Mouse (Mus musculus) small intestine, adult 2 months (tissue): Measurements from ENCODE around the gene Rab42. TPM values are rescaled to one million over a fixed set of nuclear protein-coding genes. Genes with fewer than 3 reads are reported as not detected.
"Not testable (repeated sequence)": the region's sequence is repeated elsewhere in the genome, so short reads cannot be mapped to it uniquely, and the experiment has no call there.

Source experiments
- H3K27ac ChIP-seq: fragments of 200-500 bp; 2 replicates; pipeline ENCODE4 v1.5.1; 2012; ENCODE audit warnings: low read depth, low read length, control low read depth, inconsistent platforms; ENCODE audit not compliant: insufficient read depth
- H3K27me3 ChIP-seq: fragments of 200-500 bp; 2 replicates; pipeline ENCODE4 v1.6.1; 2012; ENCODE audit warnings: mild to moderate bottlenecking, moderate library complexity, low read length, inconsistent platforms; ENCODE audit not compliant: control insufficient read depth, insufficient read depth
- H3K36me3 ChIP-seq: fragments of 200-500 bp; 2 replicates; pipeline ENCODE4 v1.6.1; 2012; ENCODE audit warnings: mild to moderate bottlenecking, low read length, control low read depth, inconsistent platforms; ENCODE audit not compliant: control insufficient read depth, insufficient read depth
- H3K4me1 ChIP-seq: fragments of 200-500 bp; 2 replicates; pipeline ENCODE4 v1.6.1; 2012; ENCODE audit warnings: low read length, inconsistent platforms, mixed read lengths; ENCODE audit not compliant: control insufficient read depth, insufficient read depth, insufficient read length
- H3K4me3 ChIP-seq: fragments of 200-500 bp; 2 replicates; pipeline ENCODE4 v1.5.1; 2012; ENCODE audit warnings: low read depth, mild to moderate bottlenecking, control low read depth, inconsistent platforms, low read length, moderate library complexity
- CTCF ChIP-seq: fragments of 200-500 bp; IDR thresholded peaks from 2 replicates; pipeline ENCODE4 v1.5.1; 2012; ENCODE audit warnings: low read depth, mild to moderate bottlenecking, control low read depth, inconsistent platforms, low read length, moderate library complexity, mixed read lengths; ENCODE audit not compliant: insufficient replicate concordance, insufficient read length; ENCODE audit errors: extremely low read depth
- POLR2A ChIP-seq: fragments of 200-500 bp; IDR thresholded peaks from 2 replicates; pipeline ENCODE4 v1.6.1; 2012; ENCODE audit warnings: low read depth, mild to moderate bottlenecking, control low read depth, inconsistent platforms, low read length, moderate library complexity
- WGBS: fragments of 180-500 bp; shearing (Covaris S2); methylation state at CpG from one replicate; pipeline ENCODE4 v1.1.7; 2018; 5-methylcytosine and 5-hydroxymethylcytosine counted together
- polyA plus RNA-seq: library from polyadenylated mRNA; depleted of rRNA; stranded (reverse); fragments of >200 nt; gene quantifications from 2 replicates; pipeline ENCODE4 v1.2.3, GENCODE M21; 2012

Gene Rab42
- polyA plus RNA-seq, 1 experiment: 0.98 TPM

DNA sequence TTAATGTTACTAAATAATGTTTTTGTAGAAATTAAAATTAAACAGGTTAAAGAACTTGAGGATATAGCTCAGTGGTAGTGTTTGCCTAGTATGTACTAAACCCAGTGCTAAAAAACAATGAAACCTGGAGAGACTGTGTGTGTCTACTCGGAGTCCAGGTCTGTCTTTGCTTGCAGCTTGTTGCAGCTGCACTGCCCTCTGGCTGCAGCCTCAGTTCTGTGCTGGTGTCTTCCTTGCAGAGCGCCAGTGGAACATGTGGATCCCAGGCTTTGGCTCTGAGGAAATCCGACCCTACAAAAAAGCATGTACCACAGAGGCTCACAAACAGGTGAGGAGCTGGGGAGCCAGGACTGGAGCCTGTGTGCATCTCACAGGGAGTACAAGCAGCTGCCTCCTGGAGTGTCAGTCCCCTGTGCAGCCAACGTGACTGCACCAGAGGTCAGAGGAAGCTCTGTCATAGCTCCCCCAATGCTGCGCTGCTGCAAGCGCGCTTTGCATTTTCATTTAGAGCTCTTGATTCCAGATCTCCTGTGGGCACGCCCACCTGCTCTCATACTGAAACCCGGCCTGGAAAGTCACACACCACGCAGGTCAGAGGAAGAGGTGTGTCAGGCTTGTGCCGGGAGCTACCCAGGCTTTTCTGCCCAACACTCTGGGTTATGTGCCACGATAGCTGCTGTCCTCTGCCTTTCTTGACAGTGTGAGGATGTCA, 11.4 kb downstream of the Rab42 start:
- TF ChIP-seq POLR2A (no peak), CTCF (no peak)

GRCm38 (mm10) chr4:132291056-132291455, 12.1 kb downstream of the Rab42 start:
- Histone ChIP-seq H3K4me1 (no peaks in the 10 kb centered on the region), H3K27me3 (no peaks in the 10 kb centered on the region), H3K36me3 (peaks cover 31% of the 10 kb centered on the region), H3K4me3 (no peak overlapping the region), H3K27ac (no peak overlapping the region)
- WGBS: 96% methylated on average over 4 of the region's 4 CpGs
- TF ChIP-seq CTCF (no peak), POLR2A (no peak)

More for the DNA sequence above, 11.4 kb downstream of the Rab42 start:
- no peaks in the 10 kb centered on the region for H3K4me1 ChIP-seq
- no peak overlapping the region for H3K27ac ChIP-seq
- no peak overlapping the region for H3K4me3 ChIP-seq
- H3K36me3 ChIP-seq: peaks cover 28% of the 10 kb centered on the region
- H3K27me3 ChIP-seq: no peaks in the 10 kb centered on the region
- WGBS: 89% methylated on average over 12 of the region's 12 CpGs

DNA sequence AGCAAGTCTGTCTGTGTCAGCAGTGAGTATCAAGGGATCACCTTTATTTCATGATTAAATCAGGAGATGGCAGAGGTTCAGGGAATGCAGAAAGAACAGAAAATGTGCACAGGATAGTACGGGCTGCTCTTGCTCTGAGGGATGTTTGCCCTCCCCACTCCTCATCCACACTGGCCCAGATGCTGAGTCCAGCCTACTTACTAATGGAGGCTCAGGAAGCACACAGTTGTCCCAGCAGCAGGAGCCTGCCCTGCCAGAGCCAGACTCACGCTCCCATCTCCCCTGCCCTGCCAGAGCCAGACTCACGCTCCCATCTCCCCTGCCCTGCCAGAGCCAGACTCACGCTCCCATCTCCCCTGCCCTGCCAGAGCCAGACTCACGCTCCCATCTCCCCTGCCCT, 14.3 kb downstream of the Rab42 start:
- H3K27me3 ChIP-seq, H3K4me1 ChIP-seq, H3K4me3 ChIP-seq, H3K27ac ChIP-seq: not testable (repeated sequence)
- H3K36me3 ChIP-seq: peaks cover 42% of the 10 kb centered on the region
- WGBS: 98% methylated on average over 4 of the region's 5 CpGs

GRCm38 (mm10) chr4:132275949-132276348, 27.2 kb downstream of the Rab42 start:
- TF ChIP-seq CTCF: no peak
- TF ChIP-seq POLR2A: no peak
- no peak overlapping the region for H3K4me3 ChIP-seq
- WGBS: 93% methylated on average over 3 of the region's 3 CpGs
- H3K36me3 ChIP-seq: peaks cover 3% of the 10 kb centered on the region; the same call in 1 of the 2 replicates
- no peaks in the 10 kb centered on the region for H3K27me3 ChIP-seq
- no peak overlapping the region for H3K27ac ChIP-seq
- 0 out of 2 replicates have a peak, but pooled peaks cover 1% of the 10 kb centered on the region for H3K4me1 ChIP-seq

- under 1% methylated on average over 48 of the region's 48 CpGs for WGBS
- Histone ChIP-seq H3K4me3 (peak within 1 kb of the TSS; percentile 79), H3K36me3 (no peaks in the 10 kb centered on the region), H3K27ac (peak within 1 kb of the TSS; percentile 84), H3K4me1 (0 out of 2 replicates have a peak, but pooled peaks cover 1% of the 10 kb centered on the region), H3K27me3 (no peaks in the 10 kb centered on the region)
- TF ChIP-seq CTCF: no peak
- TF ChIP-seq POLR2A: peak; percentile 100
Measured at GRCm38 (mm10) chr4:132274156-132274862, 28.9 kb downstream of the Rab42 start, which contains the start of gene Taf12. Gene Taf12, plus strand, starts transcription at chr4:132274375.

DNA sequence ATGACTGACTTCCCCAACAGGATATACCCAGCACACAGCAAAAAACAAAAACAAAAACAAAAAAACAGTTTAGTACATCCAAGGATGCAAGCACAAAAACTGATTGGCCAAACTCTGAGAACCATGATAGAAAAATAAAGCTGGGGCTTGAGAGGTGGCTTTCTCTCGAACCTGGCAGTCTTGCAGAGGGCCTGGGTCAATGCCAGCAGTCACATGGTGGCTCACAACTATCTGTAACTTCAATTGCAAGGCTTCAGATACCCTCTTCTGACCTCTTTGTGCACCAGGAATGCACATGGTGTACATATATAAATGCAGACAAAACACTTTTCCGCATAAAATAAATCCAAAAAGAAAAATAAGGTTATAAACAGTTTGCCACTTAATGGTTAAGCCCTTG, 30.0 kb downstream of the Rab42 start:
- no peaks in the 10 kb centered on the region for H3K27me3 ChIP-seq
- WGBS: 21% methylated on average over 2 of the region's 2 CpGs
- H3K4me3 ChIP-seq: no peak overlapping the region
- H3K36me3 ChIP-seq: no peaks in the 10 kb centered on the region
- H3K27ac ChIP-seq: no peak overlapping the region
- TF ChIP-seq CTCF (no peak), POLR2A (no peak)
- H3K4me1 ChIP-seq: 0 out of 2 replicates have a peak, but pooled peaks cover 1% of the 10 kb centered on the region
